Mouse (Mus musculus): Measurements from ENCODE around the gene Rbm8a.

Gene Rbm8a

DNA sequence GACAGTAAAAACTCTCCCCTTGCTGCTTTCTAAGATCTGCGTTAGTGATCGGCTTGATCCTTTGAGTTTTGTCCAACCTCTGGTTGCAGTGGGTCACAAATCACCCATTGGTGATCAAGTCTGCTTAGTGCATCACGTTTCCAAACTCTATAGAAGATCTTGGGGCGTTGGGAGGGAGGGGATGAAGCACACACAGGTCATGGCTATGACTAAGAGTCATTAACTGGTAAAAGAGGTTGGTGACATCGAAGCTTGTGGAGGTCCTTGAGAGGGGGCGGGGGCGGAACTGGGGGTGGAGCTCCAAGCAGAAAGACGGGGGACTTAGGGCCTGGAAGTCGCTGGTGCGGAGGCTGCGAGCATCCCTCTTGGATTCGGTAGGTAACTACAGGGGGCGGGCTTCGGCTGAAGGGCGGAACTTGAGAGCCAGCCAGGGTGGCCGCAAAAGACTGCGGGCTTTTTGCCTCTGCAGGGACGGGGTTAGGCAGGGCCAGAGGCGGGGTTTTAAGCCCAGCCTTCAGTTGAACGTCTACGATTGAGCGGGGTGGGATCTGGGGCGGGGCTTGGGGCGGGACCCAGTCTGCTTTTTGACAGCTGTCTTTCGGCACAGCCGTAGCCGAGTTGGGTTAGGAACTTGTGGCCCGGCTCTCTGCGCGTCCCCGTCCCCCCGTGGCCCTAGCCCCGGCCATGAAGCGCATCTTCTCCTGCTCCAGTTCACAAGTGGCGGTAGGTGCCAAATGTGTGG, 40.2 kb downstream of the Rbm8a start, which contains the start of gene Ankrd35:
Gene Ankrd35, plus strand, starts transcription at position 405 of the 742 bp plus-strand sequence.
- DNase-seq (ENCODE audit: low read depth), result peak; percentile 76

DNA sequence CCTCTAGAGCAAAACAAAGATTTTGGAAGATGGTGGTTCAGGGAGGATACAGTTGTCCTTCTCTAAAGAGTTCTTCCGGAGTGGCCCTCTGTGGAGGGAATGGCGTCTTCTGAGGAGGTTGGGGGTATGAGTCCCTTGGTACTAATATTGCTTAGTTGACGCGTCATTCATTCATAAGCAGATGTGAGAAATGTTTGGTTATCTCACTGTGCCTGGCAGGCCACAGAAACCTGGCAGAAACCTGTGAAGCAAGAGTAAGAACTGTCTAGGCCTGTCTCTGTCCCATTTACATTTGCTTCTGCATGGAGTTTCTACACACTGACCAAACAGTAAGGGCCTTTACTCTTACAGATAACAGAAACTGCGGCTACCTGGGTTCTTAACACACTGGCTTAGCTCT, 41.8 kb downstream of the Rbm8a start:
- DNase-seq (ENCODE audit: low read depth), result no peak

DNA sequence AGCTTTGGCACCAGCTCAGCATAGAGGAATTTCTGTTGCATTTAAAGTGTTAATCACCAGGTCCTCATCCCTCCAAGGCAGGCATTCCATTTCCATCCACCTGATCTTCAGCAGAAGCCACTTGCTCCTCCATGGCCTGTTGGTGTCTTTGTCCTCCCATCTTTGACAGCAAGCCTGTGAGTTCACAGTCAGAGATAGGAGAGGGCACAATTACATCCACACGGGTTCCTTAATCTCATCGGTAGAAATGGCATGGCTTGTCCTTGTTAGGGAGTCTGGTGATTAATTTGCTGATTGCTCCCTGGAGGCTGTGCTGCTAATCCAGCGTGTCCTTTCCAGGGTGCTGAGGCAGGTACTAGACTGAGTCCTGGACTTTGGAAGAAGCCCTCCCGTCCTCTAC, 43.8 kb downstream of the Rbm8a start:
- no peak for DNase-seq (ENCODE audit: low read depth)

DNA sequence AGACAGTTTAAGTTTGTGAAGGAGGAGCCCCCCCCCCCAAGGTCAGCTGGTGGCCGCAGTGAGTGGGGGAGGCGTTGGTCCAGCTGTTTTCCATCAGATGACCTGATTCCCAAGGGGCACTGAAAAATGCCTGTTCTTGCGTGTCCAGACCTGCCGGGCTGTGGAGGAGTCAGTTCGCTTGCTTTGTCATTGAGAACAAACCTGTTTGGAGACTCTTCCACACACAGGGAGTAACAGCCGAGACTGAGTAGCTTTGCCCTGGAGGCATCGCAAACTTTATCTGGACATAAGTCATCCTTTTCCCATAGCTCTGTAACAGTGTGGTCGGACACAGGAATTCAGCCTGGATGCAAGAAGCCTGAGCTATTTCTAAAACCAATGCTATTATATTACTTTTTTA, 44.7 kb downstream of the Rbm8a start:
- no peak for DNase-seq (ENCODE audit: low read depth)

DNA sequence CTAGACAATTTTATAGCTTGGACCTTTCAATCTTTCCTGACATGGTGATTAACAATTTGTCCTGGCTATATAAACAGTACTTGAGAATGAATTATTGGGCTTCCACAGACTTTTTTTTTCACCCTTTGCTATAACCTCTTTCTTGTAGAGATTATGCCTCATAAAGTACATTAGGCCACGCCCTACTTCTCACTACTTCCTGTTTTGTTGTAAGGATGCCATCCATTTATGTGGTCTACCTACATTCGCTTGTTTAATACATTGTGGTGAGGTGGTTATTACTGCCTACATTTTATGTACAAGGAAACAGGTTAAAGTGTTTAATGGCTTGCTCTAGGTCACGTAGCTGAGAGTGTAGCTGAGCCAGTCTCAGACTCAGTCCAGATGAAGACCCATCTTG, 45.4 kb downstream of the Rbm8a start:
- no peak for DNase-seq (ENCODE audit: low read depth)

DNA sequence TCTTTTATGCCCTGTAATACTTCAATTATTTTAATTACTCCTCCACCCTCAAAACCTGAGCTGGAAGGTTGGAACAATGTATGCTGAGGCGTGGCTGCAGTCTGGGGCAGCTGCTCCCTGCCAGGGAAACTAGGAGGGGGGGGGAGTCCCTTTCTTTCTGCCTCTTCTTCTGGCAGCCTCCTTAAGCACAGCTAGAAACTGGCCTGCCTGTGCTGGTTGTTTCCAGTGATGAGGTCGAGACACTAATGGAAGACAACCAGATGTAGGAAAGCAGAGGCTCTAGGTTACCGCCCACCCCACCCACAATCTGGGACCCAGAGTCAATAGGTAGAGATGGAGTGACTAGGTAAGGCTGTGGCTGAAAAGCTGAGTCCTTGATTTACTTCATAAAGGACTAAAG, 46.0 kb downstream of the Rbm8a start:
- DNase-seq (ENCODE audit: low read depth), result no peak

DNA sequence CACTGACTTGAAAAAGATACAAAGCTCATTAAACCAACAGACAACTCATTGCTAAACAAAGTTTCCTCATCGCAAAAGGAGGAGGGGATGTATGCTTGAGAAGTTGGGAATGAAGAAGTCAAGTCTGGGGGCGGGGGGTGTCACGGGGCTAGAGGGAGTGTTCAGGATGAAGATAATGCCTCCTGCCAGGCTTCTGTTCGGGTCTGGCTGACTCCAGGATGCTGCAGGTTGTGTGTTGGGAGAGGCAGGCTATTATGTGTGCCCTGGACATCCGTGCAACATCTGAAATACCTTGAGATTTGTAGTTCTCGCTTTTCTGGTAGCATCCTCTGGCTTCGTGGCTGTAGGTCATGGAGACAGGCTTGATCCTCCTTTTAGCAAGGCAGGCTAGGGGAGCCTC, 48.7 kb downstream of the Rbm8a start:
- no peak for DNase-seq (ENCODE audit: low read depth)

DNA sequence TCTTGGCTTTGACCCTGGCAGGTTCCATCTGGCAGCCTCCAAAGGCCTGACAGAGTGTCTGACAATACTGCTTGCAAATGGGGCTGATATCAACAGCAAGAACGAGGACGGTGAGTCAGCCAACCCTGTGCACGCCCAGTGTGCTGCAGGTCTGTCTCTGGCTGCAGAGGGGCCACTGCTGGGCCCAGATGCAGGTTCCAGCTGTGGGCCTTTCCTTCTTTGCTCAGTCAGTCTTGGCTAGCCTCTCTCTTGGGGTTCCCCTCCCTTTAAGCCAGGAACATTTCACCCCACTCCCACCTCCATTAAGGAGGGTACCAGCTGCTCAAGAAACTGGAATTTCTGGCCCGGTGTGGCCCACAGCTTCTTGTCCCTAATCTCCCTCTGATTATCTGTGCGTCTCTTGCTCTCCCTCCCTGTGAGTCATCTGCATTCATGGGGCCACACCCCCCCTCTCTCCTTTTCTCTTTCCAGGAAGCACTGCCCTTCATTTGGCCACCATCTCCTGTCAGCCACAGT, 49.5 kb downstream of the Rbm8a start:
- no peak for DNase-seq (ENCODE audit: low read depth)

DNA sequence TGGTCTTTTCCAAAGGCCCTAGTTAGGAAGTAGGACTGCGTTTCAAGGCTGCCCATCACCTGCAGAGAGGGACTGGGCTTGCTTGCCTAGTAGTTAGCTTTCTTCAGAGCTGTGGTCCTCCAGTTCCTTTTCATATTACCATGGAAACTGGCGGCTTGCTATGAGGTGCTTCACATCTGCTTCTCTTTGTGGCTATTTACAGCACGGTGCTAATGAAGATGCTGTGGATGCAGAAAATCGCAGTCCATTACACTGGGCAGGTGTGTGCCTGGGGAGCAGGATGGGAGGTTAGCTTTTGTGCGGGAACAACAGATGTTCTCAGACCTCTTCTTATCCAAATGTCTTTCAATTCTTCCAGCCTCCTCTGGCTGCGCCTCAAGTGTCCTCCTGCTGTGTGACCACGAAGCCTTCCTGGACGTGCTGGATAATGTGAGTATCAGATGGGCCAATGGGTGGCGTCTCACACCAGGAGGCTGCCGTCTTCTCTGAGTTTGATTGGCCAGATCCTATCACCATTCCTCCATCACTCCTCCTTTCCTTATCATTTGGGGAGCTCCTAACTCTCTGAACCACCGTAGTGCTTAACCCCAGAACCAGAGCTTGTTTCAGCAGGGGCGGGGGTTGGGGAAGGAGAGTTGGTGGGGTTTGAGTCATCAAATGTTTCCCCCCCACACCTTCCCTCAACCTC, 50.7 kb downstream of the Rbm8a start:
- DNase-seq (ENCODE audit: low read depth), result no peak

Measured in c-Kit-positive CD71-negative TER-119-negative erythroid progenitor cells, embryonic 14.5 days (primary cell).